Mouse (Mus musculus) erythroblast, embryonic 14.5 days (primary cell): ENCODE measurements around the gene Arrdc2.

Source experiments
- GATA1 ChIP-seq: IDR thresholded peaks from 2 replicates; pipeline ENCODE4 v1.6.1; 2012; ENCODE audit warnings: low read length, inconsistent platforms, mixed read lengths
- TAL1 ChIP-seq: IDR thresholded peaks from 3 replicates; pipeline ENCODE4 v1.6.1; 2012; ENCODE audit warnings: low read length, inconsistent platforms, mixed read lengths

DNA sequence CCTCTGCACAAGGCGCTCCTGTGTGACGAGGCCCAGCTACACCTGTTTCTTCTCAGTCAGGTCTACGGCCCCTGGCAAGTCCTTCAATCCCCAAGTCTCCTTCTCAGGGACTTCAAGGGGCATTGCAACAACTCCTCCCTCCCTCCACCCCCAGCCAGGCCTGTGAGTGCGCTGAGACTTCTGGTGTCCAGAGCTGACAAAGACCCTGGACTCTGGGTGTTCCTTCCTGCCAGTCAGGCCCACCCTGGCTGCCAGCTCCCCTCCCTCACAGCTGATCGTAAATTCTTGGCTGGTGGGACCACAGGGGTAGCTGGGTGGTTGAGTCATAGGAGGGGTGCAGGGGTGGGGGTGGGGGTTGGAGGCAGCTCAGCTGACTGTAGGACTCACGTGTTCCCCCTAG, 12.3 kb upstream of the Arrdc2 start:
- TF ChIP-seq TAL1 (no peak), GATA1 (no peak)
